Mouse (Mus musculus) midbrain, postnatal 0 days (tissue): Measurements from ENCODE around the gene Dclk1. TPM values are rescaled to one million over a fixed set of nuclear protein-coding genes. Genes with fewer than 3 reads are reported as not detected.
A peak's percentile ranks its signal among the peaks of the same experiment; 100 is the strongest.

ENCODE experiments used
- ATAC-seq: fragments of 200-750 bp; cut with Nextera tagmentation; 2 replicates; pipeline ENCODE4 v1.8.0; 2017; ENCODE audit warnings: moderate number of reproducible peaks, mild to moderate bottlenecking, moderate TSS enrichment, moderate library complexity; ENCODE audit not compliant: low FRiP score
- DNase-seq: peaks from one replicate; pipeline ENCODE4 v3.0.0-alpha.2; 2015; ENCODE audit warnings: low spot score
- H3K27ac ChIP-seq: fragments of 300-500 bp; sonication (generic); 2 replicates; pipeline ENCODE4 v1.5.1; 2014; ENCODE audit warnings: low read depth, mild to moderate bottlenecking, low read length, mixed read lengths
- H3K27me3 ChIP-seq: fragments of 300-500 bp; sonication (generic); 2 replicates; pipeline ENCODE4 v1.6.1; 2014; ENCODE audit warnings: low read length, control low read depth, mixed read lengths; ENCODE audit not compliant: insufficient read depth
- H3K36me3 ChIP-seq: fragments of 300-500 bp; sonication (generic); 2 replicates; pipeline ENCODE4 v1.6.1; 2014; ENCODE audit warnings: low read length, control low read depth, mixed read lengths; ENCODE audit not compliant: insufficient read depth
- H3K4me1 ChIP-seq: fragments of 300-500 bp; sonication (generic); 2 replicates; pipeline ENCODE4 v1.6.1; 2014; ENCODE audit warnings: mild to moderate bottlenecking, control low read depth, antibody characterized with exemption, low read length, mixed read lengths; ENCODE audit not compliant: insufficient read depth
- H3K4me2 ChIP-seq: fragments of 300-500 bp; sonication (generic); 2 replicates; pipeline ENCODE4 v1.6.1; 2014; ENCODE audit warnings: low read depth, mild to moderate bottlenecking, low read length, mixed read lengths; ENCODE audit not compliant: poor library complexity, severe bottlenecking
- H3K4me3 ChIP-seq: fragments of 300-500 bp; sonication (generic); 2 replicates; pipeline ENCODE4 v1.5.1; 2014; ENCODE audit warnings: low read depth, mild to moderate bottlenecking, low read length, moderate library complexity
- H3K9ac ChIP-seq: fragments of 300-500 bp; sonication (generic); replicated peaks from 2 replicates; pipeline ENCODE4 v1.6.1; 2014; ENCODE audit warnings: mild to moderate bottlenecking, low read length, moderate library complexity, mixed read lengths; ENCODE audit not compliant: poor library complexity, severe bottlenecking
- H3K9me3 ChIP-seq: fragments of 300-500 bp; sonication (generic); 2 replicates; pipeline ENCODE4 v1.6.1; 2016; ENCODE audit warnings: low read length, control low read depth
- CTCF ChIP-seq: IDR thresholded peaks from 2 replicates; pipeline ENCODE4 v1.5.1; 2016; ENCODE audit warnings: antibody characterized with exemption, mild to moderate bottlenecking
- WGBS: fragments of 180-500 bp; shearing (Covaris S2); extraction: QIAGEN DNeasy Blood & Tissue Kit; methylation state at CpG from one replicate; pipeline ENCODE4 v1.1.7; 2014; 5-methylcytosine and 5-hydroxymethylcytosine counted together
- polyA plus RNA-seq: library from polyadenylated mRNA; unstranded; fragments of >200 nt; fragmentation: Nextera tagmentation; extraction: Ambion mirVana; gene quantifications from 2 replicates; pipeline ENCODE4 v1.2.1, GENCODE M21; 2015
- total RNA-seq: library from RNA; depleted of rRNA; stranded (reverse); fragments of >200 nt; gene quantifications from 2 replicates; pipeline ENCODE4 v1.2.3, GENCODE M21; 2014

The Dclk1 gene
- total and polyA plus RNA-seq, 2 experiments from 2014 or later: 219 to 307 TPM

DNA sequence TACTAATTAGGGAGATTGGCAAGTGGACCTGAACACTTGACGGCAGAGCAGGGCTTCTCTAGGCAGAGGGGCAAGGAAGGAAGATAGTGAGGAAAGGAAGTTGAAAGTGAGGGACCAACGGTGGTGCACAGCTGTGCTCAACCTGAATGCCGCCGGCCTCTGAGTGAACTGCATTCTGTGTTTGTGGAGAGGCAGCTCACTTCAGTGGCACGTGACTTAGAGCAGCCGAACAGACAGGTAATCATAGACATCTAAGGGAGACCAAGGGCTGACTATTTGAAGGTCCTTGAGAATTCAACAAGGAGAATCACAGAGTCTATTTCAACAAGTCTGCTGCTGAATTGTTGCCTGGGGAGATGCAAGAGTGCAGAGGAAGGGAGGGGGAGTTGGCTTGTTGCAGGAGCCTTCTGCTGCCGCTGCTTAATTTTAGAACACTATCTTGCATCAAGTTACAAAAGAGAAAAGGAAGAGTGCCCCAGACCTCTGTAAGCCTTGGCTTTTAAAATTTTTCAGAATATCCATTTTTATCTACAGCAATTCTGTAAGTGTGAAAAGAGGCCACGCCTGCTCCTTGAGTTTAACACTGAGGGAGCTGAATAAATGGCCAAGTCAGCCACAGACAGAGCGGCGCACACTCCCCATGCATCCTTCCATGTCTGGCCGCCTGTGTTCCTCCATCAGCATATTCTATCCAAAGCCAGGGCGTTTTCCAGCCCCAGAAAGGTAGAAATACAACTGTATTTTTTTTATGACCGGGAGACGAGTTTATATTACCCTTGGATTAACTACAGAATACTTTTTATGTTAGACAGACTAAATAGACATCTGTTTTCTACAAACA lies 289.3 kb downstream of the Dclk1 start:
- H3K27me3 ChIP-seq: no peaks in the 10 kb centered on the region
- DNase-seq: no peak
- peaks cover 5% of the 10 kb centered on the region; the same call in 1 of the 2 replicates for H3K36me3 ChIP-seq
- H3K4me2 ChIP-seq: no peak overlapping the region
- no peak overlapping the region for H3K9ac ChIP-seq
- peak; percentile 69 for ATAC-seq
- peak overlapping the region; percentile 62 for H3K27ac ChIP-seq
- H3K4me3 ChIP-seq: no peak overlapping the region
- no peak for TF ChIP-seq CTCF
- H3K9me3 ChIP-seq: no peaks in the 10 kb centered on the region
- H3K4me1 ChIP-seq: peaks cover 19% of the 10 kb centered on the region
- whole genome bisulfite sequencing: 55% methylated on average over 14 of the region's 14 CpGs

DNA sequence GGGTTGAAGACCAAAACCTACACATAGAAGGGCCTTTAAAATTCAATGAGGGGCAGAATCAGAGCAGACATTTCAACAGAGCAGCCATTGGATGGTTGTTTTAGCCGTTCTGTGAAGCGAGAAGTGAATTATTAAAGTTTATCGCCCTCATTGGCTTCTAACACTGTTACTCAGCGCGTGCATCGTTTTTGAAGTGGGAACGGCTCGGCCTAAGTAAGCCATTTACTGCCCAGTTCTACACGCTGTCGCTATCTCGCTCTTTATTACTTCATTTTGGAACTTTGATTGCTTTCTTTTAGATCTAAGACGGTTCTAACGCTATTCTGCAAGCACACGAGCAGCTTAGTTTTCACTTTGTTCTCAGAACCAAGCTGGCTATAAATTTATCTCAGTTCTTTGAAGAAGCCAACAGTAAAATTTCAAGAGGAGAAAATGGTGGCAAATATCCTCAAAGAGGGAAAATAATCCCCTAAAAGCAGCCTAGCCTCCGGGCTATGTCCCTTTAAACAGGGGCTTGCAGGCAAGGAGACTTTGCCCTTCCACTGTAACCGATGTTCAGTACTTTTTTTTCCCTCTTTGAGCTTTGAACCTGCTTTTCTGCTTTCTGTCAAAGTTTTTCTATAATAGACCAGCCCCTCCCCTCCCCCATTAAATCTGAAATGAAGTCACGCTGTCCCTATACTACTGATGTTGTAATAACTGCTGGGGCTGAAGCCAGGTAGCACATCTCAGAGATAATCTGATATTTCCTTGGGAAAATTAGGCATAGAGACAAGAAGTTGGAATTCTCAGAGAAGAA lies 290.2 kb downstream of the Dclk1 start:
- H3K36me3 ChIP-seq: peaks cover 5% of the 10 kb centered on the region; the same call in 1 of the 2 replicates
- 53% methylated on average over 17 of the region's 17 CpGs for WGBS
- H3K27ac ChIP-seq: no peak overlapping the region; the same call in 1 of the 2 replicates
- no peak overlapping the region for H3K4me2 ChIP-seq
- no peak for ATAC-seq
- H3K9me3 ChIP-seq: no peaks in the 10 kb centered on the region
- no peak overlapping the region for H3K4me3 ChIP-seq
- peaks cover 16% of the 10 kb centered on the region for H3K4me1 ChIP-seq
- no peaks in the 10 kb centered on the region for H3K27me3 ChIP-seq
- TF ChIP-seq CTCF: no peak
- no peak for DNase-seq
- no peak overlapping the region for H3K9ac ChIP-seq

DNA sequence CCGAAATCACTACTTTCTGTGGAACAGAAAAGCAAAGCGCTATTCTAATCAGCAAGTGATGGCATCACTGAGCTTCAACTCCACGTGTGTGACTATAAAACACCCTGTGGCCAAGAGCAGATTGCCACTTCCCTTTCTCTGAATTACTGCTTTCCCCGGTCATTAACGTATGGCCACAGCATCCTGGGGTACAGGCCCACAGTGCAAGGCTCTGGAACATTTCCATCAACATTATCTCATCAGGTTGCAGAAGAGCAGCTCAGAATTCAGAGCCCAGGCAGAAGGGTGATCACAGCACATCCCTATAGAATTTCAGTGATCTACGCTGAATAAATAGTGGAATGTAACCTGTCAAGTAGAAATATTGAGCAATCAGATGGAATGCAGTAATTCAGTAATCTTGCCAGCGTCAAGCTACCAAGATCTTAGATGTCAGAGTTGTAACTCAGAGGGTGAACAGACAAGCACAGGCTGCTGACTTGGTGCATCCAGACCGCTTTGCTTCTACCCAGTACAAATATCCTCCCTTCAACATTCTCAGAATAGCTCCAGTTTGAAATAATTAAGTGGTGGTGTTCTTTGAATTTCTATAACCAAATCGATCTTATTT lies 293.5 kb downstream of the Dclk1 start:
- H3K4me2 ChIP-seq: no peak overlapping the region
- no peaks in the 10 kb centered on the region for H3K9me3 ChIP-seq
- no peak for ATAC-seq
- peaks cover 8% of the 10 kb centered on the region for H3K4me1 ChIP-seq
- TF ChIP-seq CTCF: no peak
- no peaks in the 10 kb centered on the region for H3K27me3 ChIP-seq
- no peak for DNase-seq
- no peak overlapping the region for H3K9ac ChIP-seq
- H3K27ac ChIP-seq: no peak overlapping the region
- peaks cover 5% of the 10 kb centered on the region; the same call in 1 of the 2 replicates for H3K36me3 ChIP-seq
- WGBS: 82% methylated on average over 9 of the region's 9 CpGs
- H3K4me3 ChIP-seq: no peak overlapping the region

DNA sequence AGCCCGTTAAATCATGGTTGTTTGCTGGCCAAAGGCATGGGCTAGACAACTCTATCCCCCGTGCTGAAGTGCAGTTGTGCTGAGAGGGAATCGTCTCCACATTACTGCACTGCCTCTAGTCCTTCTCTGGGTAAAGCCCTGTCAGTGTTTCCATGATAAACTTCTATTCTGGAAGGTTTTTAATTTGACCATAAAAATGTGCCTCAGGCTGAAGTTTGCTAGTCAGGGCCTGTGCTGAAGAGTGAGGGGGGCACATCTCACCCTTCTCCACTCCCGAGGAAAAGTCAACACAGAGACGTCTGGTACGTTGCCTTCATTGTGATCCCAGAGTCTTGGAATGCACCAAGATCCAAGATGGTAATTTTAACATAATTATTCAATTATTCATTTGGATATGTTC lies 294.7 kb downstream of the Dclk1 start:
- Histone ChIP-seq H3K4me3 (no peak overlapping the region), H3K27me3 (no peaks in the 10 kb centered on the region), H3K9ac (no peak overlapping the region), H3K4me1 (0 out of 2 replicates have a peak, but pooled peaks cover 4% of the 10 kb centered on the region), H3K36me3 (peaks cover 5% of the 10 kb centered on the region; the same call in 1 of the 2 replicates), H3K9me3 (no peaks in the 10 kb centered on the region), H3K27ac (no peak overlapping the region), H3K4me2 (no peak overlapping the region)
- TF ChIP-seq CTCF: no peak
- DNase-seq (no peak), ATAC-seq (no peak)
- 66% methylated on average over 6 of the region's 6 CpGs for WGBS

DNA sequence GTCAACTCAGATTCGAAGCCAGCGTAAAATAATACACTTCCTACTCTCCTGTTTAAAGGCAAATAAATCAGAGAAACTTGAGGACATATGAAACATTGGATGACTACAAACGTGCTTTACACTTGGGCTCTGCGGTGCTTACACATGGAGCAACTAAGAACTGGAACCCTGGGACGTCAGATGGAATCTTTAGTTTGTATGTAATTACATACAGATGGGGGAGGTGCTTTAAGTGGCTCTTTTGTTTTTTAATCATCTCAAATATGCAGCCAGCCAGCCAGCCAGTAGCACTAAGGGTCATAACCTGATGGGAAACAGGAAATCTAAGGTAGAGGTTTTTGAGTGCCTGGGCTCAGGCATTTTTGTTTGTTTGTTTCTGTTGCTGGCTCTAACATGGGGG lies 295.6 kb downstream of the Dclk1 start:
- Histone ChIP-seq H3K9me3 (no peaks in the 10 kb centered on the region), H3K4me2 (no peak overlapping the region), H3K4me3 (no peak overlapping the region), H3K4me1 (no peaks in the 10 kb centered on the region), H3K27me3 (no peaks in the 10 kb centered on the region), H3K9ac (no peak overlapping the region), H3K36me3 (peaks cover 5% of the 10 kb centered on the region; the same call in 1 of the 2 replicates), H3K27ac (no peak overlapping the region)
- ATAC-seq (no peak), DNase-seq (no peak)
- no peak for TF ChIP-seq CTCF
- 75% methylated on average over 5 of the region's 5 CpGs for WGBS
